Mouse (Mus musculus) myocyte (in vitro differentiated cells): Measurements from ENCODE around the gene Ppard. TPM values are rescaled to one million over a fixed set of nuclear protein-coding genes. Genes with fewer than 3 reads are reported as not detected.

Experiments used
- H3K27me3 ChIP-seq: one replicate; pipeline ENCODE4 v1.6.1; 2011; ENCODE audit not compliant: control insufficient read depth, insufficient read depth, insufficient read length
- H3K36me3 ChIP-seq: one replicate; pipeline ENCODE4 v1.6.1; 2011; ENCODE audit not compliant: control insufficient read depth, insufficient read depth
- H3K4me2 ChIP-seq: one replicate; pipeline ENCODE4 v1.6.1; 2011; ENCODE audit warnings: low read depth, control low read depth
- H3K4me3 ChIP-seq: one replicate; pipeline ENCODE4 v1.5.1; 2011; ENCODE audit warnings: mild to moderate bottlenecking, control low read depth, moderate library complexity
- H3K79me2 ChIP-seq: one replicate; pipeline ENCODE4 v1.6.1; 2011; ENCODE audit not compliant: control insufficient read depth, insufficient read depth
- H3ac ChIP-seq: one replicate; pipeline ENCODE4 v1.6.1; 2011; ENCODE audit not compliant: control insufficient read depth, insufficient read length
- CEBPB ChIP-seq: IDR thresholded peaks from 2 replicates; pipeline ENCODE4 v1.6.1; 2011; ENCODE audit warnings: mild to moderate bottlenecking, moderate library complexity; ENCODE audit not compliant: poor library complexity, insufficient read depth, severe bottlenecking
- E2F4 ChIP-seq: IDR thresholded peaks from one replicate; pipeline ENCODE4 v1.6.1; 2011; ENCODE audit warnings: mild to moderate bottlenecking, control low read depth, moderate library complexity; ENCODE audit not compliant: insufficient read depth
- MAX ChIP-seq: IDR thresholded peaks from one replicate; pipeline ENCODE4 v1.6.1; 2011; ENCODE audit warnings: low read depth, mild to moderate bottlenecking, control low read depth
- MYOD1 ChIP-seq, 3 experiments: IDR thresholded peaks; one replicate each; pipeline ENCODE4 v1.6.1; 2011; ENCODE audit warnings: control low read depth in 2 of 3, low read depth in 2 of 3, mild to moderate bottlenecking in 2 of 3, moderate library complexity in 1 of 3; ENCODE audit not compliant: insufficient read length in 2 of 3, control insufficient read depth in 1 of 3
- MYOG ChIP-seq, 3 experiments: IDR thresholded peaks; one replicate each; pipeline ENCODE4 v1.6.1; 2011; ENCODE audit warnings: control low read depth in 2 of 3, low read depth in 2 of 3, mild to moderate bottlenecking in 2 of 3; ENCODE audit not compliant: insufficient read length in 2 of 3, control insufficient read depth in 1 of 3, insufficient read depth in 1 of 3
- POLR2A ChIP-seq: IDR thresholded peaks from one replicate; pipeline ENCODE4 v1.6.1; 2011; ENCODE audit warnings: low read depth, mild to moderate bottlenecking, control low read depth, moderate library complexity; ENCODE audit not compliant: insufficient read length
- POLR2AphosphoS2 ChIP-seq: IDR thresholded peaks from one replicate; pipeline ENCODE4 v1.6.1; 2011; ENCODE audit warnings: low read depth, control low read depth; ENCODE audit not compliant: insufficient read length
- REST ChIP-seq: IDR thresholded peaks from one replicate; pipeline ENCODE4 v1.6.1; 2011; ENCODE audit warnings: mild to moderate bottlenecking, control low read depth, moderate library complexity; ENCODE audit not compliant: insufficient read depth, insufficient read length
- SRF ChIP-seq: IDR thresholded peaks from one replicate; pipeline ENCODE4 v1.6.1; 2011; ENCODE audit warnings: low read depth; ENCODE audit not compliant: control insufficient read depth, insufficient read length
- TCF12 ChIP-seq: IDR thresholded peaks from one replicate; pipeline ENCODE4 v1.6.1; 2011; ENCODE audit warnings: mild to moderate bottlenecking, control low read depth; ENCODE audit not compliant: poor library complexity, insufficient read depth, severe bottlenecking
- TCF3 ChIP-seq: IDR thresholded peaks from one replicate; pipeline ENCODE4 v1.6.1; 2011; ENCODE audit warnings: low read depth, control low read depth; ENCODE audit not compliant: insufficient read length
- USF1 ChIP-seq: IDR thresholded peaks from one replicate; pipeline ENCODE4 v1.6.1; 2011; ENCODE audit warnings: low read depth, mild to moderate bottlenecking, control low read depth, moderate library complexity
- polyA plus RNA-seq: library from polyadenylated mRNA; unstranded; fragments of >200 nt; fragmentation: generic; extraction: Trizol; gene quantifications from one replicate; pipeline ENCODE4 v1.2.1, GENCODE M21; 2012; ENCODE audit warnings: missing spikeins

Gene Ppard
- polyA plus RNA-seq, 1 experiment = 32.6 TPM

DNA sequence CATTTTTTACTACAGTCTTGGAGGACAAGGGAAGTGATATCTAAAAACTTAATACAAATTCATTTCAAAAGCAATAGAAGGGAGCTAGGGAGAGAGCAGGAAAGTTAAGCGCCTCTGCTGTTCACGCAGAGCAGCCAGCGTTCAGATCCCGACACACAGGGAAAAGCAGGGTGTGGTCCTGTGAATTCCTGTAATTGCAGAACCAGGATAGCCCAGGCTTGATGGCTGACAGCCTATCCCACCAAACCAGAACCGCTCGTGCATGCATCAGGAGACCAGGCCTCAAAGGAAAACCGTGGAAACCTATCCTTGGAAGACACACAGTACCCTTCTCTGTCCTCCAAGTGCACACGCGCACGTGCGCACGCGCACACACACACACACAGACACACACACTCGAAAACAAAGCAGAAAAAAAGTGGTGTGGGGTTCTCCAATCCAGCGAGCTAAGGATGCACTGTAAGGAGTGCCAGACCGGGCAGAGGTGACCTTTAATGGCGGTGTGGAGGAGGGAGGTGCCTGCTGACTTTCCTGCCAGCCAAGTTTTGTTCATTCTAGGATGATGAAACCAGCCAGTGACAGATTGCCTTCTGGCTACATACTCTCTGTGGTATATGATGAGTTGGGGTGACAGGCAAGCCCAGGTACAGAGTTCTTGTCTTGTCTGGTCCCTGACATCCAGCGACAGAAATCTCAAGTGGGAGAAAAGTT lies 1.3 kb upstream of the Ppard start:
- Histone ChIP-seq H3K4me2 (no peak overlapping the region), H3K36me3 (no peaks in the 10 kb centered on the region), H3K79me2 (peaks cover 34% of the 10 kb centered on the region), H3K27me3 (no peaks in the 10 kb centered on the region), H3K4me3 (no peak overlapping the region), H3ac (no peak overlapping the region)
- TF ChIP-seq POLR2AphosphoS2 = no peak
- no peak for TF ChIP-seq MAX
- TF ChIP-seq MYOD1 (IDR thresholded peaks at IDR 0.05; ENCODE audit: control insufficient read depth in 1 of 3, insufficient read length in 2 of 3, low read depth in 2 of 3) = no peak
- TF ChIP-seq TCF3 = no peak
- no peak for TF ChIP-seq POLR2A
- TF ChIP-seq E2F4 = no peak
- TF ChIP-seq TCF12 = no peak
- no peak for TF ChIP-seq SRF
- TF ChIP-seq USF1 = no peak
- no peak for TF ChIP-seq MYOG (IDR thresholded peaks at IDR 0.05; ENCODE audit: control insufficient read depth in 1 of 3, insufficient read depth in 1 of 3, insufficient read length in 2 of 3, low read depth in 2 of 3)

DNA sequence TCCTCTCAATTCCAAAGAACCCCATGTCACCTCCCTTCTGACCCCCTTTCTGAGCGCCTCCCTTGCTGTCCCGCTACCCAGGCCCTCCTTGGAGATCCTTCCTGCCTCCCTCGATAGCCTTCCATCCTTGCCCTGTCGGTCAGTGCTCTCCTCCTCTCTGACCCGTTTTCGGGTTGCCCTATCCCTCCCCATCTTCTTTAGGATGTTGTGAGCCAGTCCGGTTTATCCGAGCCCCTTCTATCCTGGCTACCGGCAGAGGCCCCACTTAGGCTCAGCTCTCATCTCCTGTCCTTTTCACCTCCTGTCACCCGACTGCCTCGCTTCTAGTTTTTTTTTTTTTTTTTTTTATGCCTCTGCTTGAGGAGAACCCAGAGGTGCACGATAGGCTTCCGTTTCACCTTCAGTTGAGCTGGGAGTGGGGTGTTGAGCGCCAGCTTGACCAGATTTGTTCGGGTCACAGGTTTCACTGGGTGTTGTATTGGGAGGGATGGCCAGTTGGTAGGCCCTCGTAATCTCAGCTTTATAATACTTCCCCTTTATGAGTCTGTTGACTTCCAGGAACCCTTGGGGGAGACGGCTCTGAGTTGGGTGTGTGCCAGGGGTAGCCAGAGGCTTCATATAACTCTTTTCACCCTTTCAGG lies 711 bp downstream of the Ppard start:
- Histone ChIP-seq H3K36me3 (no peaks in the 10 kb centered on the region), H3K79me2 (peaks cover 54% of the 10 kb centered on the region), H3K27me3 (no peaks in the 10 kb centered on the region), H3K4me3 (peak overlapping the region; percentile 89), H3ac (peak overlapping the region; percentile 24), H3K4me2 (peak overlapping the region; percentile 93)
- TF ChIP-seq TCF3 = no peak
- no peak for TF ChIP-seq MAX
- no peak for TF ChIP-seq USF1
- TF ChIP-seq TCF12 = no peak
- TF ChIP-seq SRF = no peak
- no peak for TF ChIP-seq E2F4
- no peak for TF ChIP-seq MYOD1 (IDR thresholded peaks at IDR 0.05; ENCODE audit: control insufficient read depth in 1 of 3, insufficient read length in 2 of 3, low read depth in 2 of 3)
- TF ChIP-seq CEBPB = no peak
- TF ChIP-seq REST = no peak
- no peak for TF ChIP-seq MYOG (IDR thresholded peaks at IDR 0.05; ENCODE audit: control insufficient read depth in 1 of 3, insufficient read depth in 1 of 3, insufficient read length in 2 of 3, low read depth in 2 of 3)
- TF ChIP-seq POLR2A = no peak
- TF ChIP-seq POLR2AphosphoS2 = no peak

DNA sequence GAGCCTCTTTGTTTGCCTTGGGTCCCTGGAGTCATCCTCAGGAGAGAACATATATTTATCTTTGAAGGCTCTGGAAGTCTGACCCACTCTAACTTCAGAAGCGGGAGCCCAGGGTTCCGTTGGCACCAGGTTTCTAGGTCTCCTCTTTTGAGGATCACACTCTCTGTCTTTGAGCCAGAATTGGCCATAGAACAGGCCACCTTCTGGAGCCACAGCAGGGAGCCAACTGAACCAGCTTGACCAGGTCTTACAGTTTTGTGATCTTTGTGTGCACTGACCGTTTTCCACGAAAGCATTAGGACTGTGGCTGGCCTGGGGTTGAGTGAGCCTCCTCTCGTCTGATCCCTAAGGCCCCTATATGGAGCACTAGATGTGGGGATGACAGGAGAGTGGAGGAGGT lies 2.1 kb downstream of the Ppard start:
- H3K4me3 ChIP-seq = no peak overlapping the region
- H3K4me2 ChIP-seq = peak overlapping the region; percentile 93
- H3K79me2 ChIP-seq = peaks cover 68% of the 10 kb centered on the region
- TF ChIP-seq TCF3 = no peak
- TF ChIP-seq MAX = no peak
- no peak for TF ChIP-seq SRF
- TF ChIP-seq USF1 = no peak
- no peak for TF ChIP-seq TCF12
- no peak for TF ChIP-seq CEBPB
- TF ChIP-seq MYOG (IDR thresholded peaks at IDR 0.05; ENCODE audit: control insufficient read depth in 1 of 3, insufficient read depth in 1 of 3, insufficient read length in 2 of 3, low read depth in 2 of 3) = no peak
- no peaks in the 10 kb centered on the region for H3K27me3 ChIP-seq
- H3ac ChIP-seq = no peak overlapping the region
- H3K36me3 ChIP-seq = peaks cover under 1% of the 10 kb centered on the region

DNA sequence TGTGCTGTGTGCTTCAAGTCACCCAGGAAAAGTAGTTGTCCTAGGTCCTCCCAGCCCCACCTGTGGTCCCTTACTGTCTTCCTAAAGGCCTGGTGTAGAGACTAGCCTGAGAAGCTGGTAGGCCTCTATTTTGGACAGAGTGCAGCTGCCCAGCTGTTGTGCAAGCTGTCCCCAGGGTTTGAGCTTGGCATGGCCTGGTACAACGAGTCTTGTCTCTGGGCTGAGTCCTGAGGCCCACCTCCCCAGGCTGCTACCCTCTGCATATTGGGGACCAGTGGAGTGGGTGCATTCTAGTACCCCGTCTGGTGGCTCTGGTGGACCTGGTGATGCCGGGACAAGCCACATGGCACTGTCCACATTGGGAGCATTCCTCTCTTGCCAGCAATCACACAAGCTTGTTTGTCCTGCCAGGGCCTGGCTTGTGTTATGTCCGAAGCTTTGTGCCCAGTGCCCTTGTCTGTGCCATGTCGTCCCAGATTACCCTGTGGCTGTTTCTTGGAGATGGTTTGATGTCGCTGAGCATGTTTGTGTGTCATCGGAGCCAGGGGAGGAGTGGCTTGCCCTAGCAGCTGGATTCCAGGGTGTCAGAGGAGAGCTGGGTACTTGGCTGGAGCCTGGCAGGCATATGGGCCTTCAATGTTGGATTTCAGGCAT lies 3.6 kb downstream of the Ppard start:
- Histone ChIP-seq H3ac (no peak overlapping the region), H3K4me3 (no peak overlapping the region), H3K27me3 (no peaks in the 10 kb centered on the region)

More for the DNA sequence above, 3.6 kb downstream of the Ppard start:
- Histone ChIP-seq H3K4me2 (peak overlapping the region; percentile 75), H3K36me3 (peaks cover 10% of the 10 kb centered on the region), H3K79me2 (peaks cover 76% of the 10 kb centered on the region)
- TF ChIP-seq E2F4 (no peak), CEBPB (0 out of 2 replicates have a peak, but pooled peaks have one; percentile 18), TCF12 (no peak), USF1 (no peak), MAX (no peak), MYOG (IDR thresholded peaks at IDR 0.05; ENCODE audit: control insufficient read depth in 1 of 3, insufficient read depth in 1 of 3, insufficient read length in 2 of 3, low read depth in 2 of 3) (peak in 1 of 3 experiments; percentile 21), TCF3 (no peak), SRF (no peak), MYOD1 (IDR thresholded peaks at IDR 0.05; ENCODE audit: control insufficient read depth in 1 of 3, insufficient read length in 2 of 3, low read depth in 2 of 3) (peak in 1 of 3 experiments; percentile 48), POLR2AphosphoS2 (peak; percentile 7), REST (no peak), POLR2A (no peak)
